Mouse (Mus musculus) CD4-positive helper T cell, adult 2 months (primary cell): ENCODE data around the gene Olfr1129.
"Not testable (repeated sequence)": the region's sequence is repeated elsewhere in the genome, so short reads cannot be mapped to it uniquely, and the experiment has no call there.

Experiments
- DNase-seq: peaks from one replicate; pipeline ENCODE4 v3.0.0-alpha.2; 2012; ENCODE audit warnings: low read depth, missing footprints, low spot score

The Olfr1129 gene

DNA sequence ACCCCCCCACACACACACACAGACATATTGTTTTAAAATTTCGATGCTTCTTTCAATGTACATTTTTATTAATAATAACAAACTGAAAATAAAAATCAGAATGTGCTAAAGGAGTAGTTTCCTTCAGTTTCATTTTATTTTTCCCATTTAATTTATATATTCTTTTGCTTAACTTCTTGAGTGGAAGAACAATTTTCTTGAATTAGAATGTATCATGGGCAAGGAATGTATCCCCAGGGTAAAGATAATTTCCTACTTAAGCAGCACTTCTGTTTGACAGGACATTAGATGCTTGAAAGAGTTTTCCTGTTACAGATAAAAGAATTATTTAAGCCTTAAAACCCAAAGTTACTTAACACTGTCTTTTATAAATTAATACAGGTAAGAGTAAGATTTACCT, at the start of gene Olfr1129:
Olfr1129 (plus strand) TSS at position 301 of the 400 bp plus-strand sequence.
- DNase-seq: not testable (repeated sequence)

DNA sequence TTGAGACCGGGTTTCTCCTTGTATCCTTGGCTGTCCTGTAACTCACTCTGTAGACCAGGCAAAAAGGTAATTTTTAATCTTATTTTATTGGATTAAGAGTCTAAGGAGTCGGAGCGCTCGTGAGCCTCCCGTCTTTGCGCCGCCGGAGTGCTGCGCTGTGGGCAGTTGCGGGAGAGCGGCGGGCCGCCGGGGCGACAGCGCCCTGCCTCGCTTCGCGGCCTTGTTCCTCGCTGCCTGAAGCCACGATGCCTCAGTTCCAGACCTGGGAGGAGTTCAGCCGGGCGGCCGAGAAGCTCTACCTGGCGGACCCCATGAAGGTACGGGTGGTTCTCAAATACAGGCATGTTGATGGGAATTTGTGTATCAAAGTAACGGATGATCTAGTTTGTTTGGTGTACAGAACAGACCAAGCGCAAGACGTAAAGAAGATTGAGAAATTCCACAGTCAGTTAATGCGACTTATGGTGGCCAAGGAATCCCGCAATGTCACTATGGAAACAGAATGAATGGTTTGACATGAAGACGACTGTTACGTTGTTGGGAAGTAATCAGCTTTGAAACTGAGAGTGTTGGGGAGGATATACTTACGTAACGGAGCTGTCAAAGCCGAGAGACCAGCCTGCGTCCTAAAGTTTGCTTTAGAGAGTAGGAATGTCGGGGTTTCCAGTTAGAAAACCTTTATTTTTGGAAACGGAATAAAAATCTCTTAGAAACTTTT, 47.6 kb upstream of the Olfr1129 start:
- DNase-seq: not testable (repeated sequence)

DNA sequence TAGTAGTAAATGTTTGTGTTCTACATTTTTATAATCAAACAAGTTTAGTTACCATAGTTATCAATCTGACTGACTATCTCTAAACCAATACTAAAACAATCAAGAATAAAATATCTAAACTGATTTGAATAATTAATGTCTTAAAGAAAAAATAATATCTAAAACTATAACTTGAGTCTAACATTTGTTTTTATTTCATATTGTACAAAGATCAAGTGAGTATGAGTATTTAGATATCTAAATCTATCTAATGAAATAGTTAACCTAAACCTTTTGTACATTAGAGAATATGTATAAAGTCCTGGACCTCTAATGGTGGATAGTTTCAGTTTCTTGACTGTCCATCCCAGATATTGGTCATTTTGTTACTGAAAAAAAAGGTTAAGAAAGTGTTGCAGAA, 42.2 kb upstream of the Olfr1129 start, which contains the start of gene Olfr153:
Olfr153 (plus strand) TSS at position 301 of the 400 bp plus-strand sequence.
- DNase-seq: no peak

DNA sequence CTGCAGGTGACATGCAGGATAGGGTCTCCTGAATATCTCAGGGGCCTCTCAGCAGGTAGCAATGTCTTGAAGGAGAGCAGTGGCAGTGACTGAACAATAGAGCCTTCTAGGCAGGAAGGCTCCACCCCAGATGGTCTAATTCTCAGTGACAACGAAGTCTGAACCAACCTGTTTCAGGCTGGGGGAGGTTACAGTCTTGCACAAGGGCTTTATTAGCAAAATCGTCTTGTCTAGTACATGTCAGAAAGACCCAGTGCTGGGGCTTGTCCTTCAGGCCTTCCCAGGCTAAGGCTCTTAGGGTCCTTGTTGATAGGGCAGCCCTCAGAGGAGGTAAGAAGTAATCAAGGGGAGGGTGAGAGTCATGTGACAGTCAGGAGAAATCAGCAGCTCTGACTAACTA, 38.9 kb upstream of the Olfr1129 start:
- no peak for DNase-seq

DNA sequence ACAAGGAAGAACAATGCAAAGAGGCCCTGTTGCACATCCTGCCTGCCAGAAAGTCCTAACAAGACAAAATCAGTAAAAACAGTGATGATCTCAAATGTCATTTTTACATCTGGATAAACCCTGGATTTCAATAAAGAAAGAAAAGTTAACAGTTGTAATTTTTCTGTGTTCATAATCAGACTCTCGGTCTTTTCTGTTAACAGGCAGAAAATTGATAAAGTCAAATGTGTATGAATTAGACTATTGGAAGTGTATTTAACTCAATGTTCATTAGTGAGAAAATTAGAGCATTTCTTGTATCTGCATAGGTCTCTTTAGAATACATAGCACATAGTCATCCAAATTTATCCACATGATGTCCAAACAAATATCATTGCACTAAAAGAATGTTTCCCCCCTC, 28.3 kb upstream of the Olfr1129 start, which contains the start of gene Olfr1128:
Olfr1128 (minus strand) TSS at position 101 of the 400 bp plus-strand sequence.
- no peak for DNase-seq

DNA sequence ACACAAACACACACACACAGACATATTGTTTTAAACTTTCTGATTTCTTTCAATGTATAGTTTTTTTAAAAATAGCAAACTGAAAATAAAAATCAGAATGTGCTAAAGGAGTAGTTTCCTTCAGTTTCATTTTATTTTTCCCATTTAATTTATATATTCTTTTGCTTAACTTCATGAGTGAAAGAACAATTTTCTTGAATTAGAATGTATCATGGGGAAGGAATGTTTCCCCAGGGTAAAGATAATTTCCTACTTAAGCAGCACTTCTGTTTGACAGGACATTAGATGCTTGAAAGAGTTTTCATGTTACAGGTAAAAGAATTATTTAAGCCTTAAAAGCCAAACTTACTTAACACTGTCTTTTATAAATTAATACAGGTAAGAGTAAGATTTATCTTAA, 32.2 kb downstream of the Olfr1129 start, which contains the start of gene Olfr1130:
Olfr1130 (plus strand) TSS at position 301 of the 400 bp plus-strand sequence.
- not testable (repeated sequence) for DNase-seq

DNA sequence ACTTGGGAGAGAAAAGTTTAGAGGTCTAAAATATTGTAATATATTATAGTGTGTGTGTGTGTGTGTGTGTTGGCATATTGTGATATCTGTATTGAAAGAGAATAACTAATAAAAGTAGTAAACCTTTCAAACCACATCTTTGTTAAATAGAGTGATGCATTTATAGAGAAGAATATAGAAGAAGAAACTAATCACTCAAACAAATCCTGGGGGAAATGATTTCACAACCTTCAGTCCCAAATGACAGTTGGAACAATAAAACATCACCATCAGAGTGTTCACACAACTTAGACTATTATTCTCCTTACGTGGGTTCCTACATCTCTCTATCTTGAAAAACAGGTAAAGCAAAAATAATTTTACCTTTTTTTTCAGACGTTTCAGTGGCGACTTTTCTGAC, 53.1 kb downstream of the Olfr1129 start, which contains the start of gene Olfr1131:
Olfr1131 (plus strand) TSS at position 301 of the 400 bp plus-strand sequence.
- no peak for DNase-seq
